Mouse (Mus musculus) myocyte (in vitro differentiated cells): ENCODE measurements around the gene Apba3.

ENCODE experiments used
- E2F4 ChIP-seq: IDR thresholded peaks from one replicate; pipeline ENCODE4 v1.6.1; 2011; ENCODE audit warnings: mild to moderate bottlenecking, control low read depth, moderate library complexity; ENCODE audit not compliant: insufficient read depth
- MAX ChIP-seq: IDR thresholded peaks from one replicate; pipeline ENCODE4 v1.6.1; 2011; ENCODE audit warnings: low read depth, mild to moderate bottlenecking, control low read depth
- MYOD1 ChIP-seq, 3 experiments: IDR thresholded peaks; one replicate each; pipeline ENCODE4 v1.6.1; 2011; ENCODE audit warnings: control low read depth in 2 of 3, low read depth in 2 of 3, mild to moderate bottlenecking in 2 of 3, moderate library complexity in 1 of 3; ENCODE audit not compliant: insufficient read length in 2 of 3, control insufficient read depth in 1 of 3
- POLR2A ChIP-seq: IDR thresholded peaks from one replicate; pipeline ENCODE4 v1.6.1; 2011; ENCODE audit warnings: low read depth, mild to moderate bottlenecking, control low read depth, moderate library complexity; ENCODE audit not compliant: insufficient read length
- SRF ChIP-seq: IDR thresholded peaks from one replicate; pipeline ENCODE4 v1.6.1; 2011; ENCODE audit warnings: low read depth; ENCODE audit not compliant: control insufficient read depth, insufficient read length

DNA sequence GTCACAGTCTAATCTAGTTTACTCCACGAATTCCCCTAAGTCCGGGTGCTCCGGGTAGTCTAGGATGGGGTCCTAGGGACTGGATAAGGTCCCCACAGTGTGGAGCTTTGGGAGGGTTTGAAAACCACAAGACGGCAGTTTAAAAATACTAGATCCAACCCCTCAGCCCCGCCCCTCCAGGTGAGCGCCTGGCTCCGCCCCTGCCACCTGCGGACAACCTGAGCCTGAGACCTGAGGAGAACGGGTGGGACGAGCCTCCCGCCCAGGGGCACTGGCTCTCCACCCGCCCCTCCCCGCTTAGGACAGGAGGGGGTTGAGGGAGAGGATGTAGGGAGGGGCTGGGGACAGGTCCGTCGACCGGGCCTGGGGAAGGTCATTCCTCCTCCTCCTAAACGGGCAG lies 18.0 kb downstream of the Apba3 start:
- no peak for TF ChIP-seq MAX
- no peak for TF ChIP-seq SRF
- TF ChIP-seq POLR2A: no peak
- TF ChIP-seq MYOD1 (IDR thresholded peaks at IDR 0.05; ENCODE audit: control insufficient read depth in 1 of 3, insufficient read length in 2 of 3, low read depth in 2 of 3): no peak
- no peak for TF ChIP-seq E2F4
